Mouse (Mus musculus): ENCODE data around the gene Avpr2.

Gene Avpr2

DNA sequence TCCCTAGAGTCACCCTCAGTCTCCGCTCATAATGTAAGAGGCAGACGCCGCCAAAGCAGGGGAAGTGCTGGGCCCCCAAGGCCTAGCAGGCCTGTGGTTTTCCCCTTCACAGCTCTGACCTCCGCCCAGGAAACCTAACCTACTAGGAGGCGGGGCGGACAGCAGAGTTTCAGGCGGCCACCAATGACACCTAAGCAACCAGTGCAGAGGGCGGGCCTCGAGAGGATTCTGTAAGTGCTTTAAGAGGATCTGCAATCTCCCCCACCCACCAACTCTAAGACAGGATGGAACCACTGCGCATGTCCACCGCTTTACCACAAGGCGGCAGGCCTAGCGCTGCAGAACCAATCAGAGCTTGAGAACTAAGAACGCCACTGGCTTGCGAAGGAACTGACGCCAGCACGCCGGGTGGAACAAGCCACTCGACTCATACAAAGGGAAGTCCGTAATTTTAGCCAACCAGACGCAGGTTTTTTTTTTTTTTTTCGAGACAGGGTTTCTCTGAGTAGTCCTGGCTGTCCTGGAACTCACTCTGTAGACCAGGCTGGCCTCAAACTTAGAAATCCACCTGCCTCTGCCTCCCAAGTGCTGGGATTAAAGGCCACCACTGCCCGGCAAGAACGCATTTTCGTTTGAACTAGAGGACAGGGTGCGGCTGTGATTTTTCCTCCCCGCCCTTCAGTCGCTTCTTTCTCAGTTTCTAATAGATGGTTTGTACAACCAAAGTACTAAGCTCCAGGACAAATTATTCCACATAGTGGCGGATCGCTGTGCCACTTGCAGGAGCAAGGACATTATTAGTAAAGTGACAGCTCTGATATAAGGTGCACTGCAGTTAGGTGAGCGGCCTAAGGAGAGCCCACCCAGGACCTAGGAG lies 23.2 kb downstream of the Avpr2 start:
- intact Hi-C loops (cut with DNase I): no loop called here

DNA sequence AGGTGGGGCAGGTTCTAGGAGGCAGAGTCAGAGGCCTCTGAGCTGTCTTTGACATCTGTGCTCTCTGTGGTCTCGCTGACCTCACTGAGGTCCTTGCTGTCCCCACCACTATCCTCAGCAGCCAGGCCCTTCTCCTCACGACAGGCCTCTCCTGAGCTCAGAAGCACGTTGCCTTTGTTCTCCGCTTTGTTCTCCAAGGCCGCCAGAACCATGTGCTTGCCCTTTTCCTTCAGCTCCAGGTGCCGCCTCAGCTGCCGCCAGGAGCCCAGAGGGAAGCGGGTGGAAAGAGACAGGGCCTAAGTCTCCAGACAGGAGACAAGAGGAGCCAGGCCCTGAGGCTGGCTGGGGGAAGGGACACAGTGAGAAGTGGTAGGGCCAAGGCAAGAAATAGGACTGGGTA lies 25.0 kb downstream of the Avpr2 start:
- intact Hi-C loops (cut with DNase I): no loop called here

DNA sequence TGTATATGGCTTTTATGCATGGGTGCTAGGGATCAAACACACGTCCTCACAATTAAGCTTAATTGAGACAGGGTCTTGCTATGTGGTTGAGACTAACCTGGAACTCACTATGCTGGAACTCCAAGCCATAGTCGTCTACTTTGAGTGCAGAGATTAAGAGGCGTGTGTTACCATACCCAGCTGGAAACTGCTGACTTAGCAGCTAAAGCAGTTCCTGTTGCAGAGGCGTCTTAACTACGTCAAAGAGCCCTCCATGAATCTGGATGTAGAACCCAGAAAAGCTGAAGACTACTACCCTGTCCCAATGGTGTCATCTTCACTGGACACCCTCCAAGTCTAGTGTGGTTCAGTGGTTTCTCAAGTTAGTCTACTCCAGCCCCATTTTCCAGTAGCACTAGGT lies 26.7 kb downstream of the Avpr2 start:
- intact Hi-C loops (cut with DNase I): no loop called here

DNA sequence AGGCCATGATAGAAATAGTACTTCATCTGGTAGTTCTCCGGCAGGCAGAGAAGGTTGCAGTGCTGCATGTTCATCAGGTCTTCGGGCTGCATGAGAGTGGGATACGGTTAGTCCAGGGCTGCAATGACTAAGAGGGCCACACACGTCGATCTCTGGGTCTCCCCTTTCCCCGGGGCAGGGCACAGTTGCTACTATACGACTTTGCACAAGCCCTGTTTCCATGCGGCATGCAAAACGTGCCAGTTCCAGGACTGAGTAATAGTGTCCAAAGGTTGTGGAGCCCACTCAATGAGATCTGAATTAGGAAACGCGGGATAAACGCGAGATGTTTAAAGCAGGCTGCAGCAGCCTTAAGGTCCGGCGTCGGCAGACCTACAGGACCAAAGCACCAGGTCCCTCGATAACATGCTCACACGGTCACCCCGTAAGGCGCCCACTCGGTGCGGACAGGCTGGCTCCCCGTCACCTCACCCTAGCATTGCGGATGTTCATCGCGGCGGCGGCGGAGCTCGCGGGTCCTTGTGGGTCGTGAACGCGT lies 29.5 kb downstream of the Avpr2 start:
- intact Hi-C loops (cut with DNase I): no loop called here

DNA sequence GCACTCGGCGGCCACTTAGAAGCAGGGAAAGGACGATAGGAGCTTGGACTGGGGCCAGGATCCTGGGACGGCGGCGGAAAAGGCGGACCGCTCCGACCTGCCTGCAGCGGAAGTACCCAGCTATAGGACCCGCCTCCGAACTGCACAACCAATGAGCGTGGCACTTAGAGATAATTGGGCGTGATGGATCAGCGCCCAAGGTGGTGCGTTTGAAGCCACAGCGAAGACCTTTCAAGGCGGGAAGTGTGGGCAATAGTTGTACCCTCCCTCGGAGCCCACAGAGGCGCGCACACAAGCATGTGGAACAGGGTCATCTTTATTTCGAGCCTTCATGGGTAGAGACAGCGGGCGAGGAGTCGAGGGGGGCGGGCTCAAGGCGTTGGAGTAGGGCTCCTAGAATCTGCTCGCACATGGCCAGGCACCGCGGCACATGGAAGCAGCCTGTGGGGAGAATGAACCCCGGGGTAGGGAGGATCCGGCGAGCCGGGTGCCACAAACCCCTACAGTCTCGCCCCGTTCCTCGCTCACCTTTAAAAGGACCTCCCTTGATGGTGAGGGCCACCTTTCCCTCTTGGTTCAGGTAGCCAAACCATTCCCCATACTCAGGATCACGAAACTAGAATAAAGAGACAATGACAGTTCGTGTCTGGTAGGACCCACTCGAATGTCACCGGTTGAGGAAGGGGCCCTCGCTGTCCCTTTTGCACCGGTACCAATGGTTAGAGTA lies 30.1 kb downstream of the Avpr2 start, which contains the start of the genes Arhgap4 and Naa10:
Arhgap4 (minus strand) TSS at position 48 of the 727 bp plus-strand sequence.
Naa10 (minus strand) TSS at position 122 of the 727 bp plus-strand sequence.
- intact Hi-C loops (cut with DNase I): no loop called here

DNA sequence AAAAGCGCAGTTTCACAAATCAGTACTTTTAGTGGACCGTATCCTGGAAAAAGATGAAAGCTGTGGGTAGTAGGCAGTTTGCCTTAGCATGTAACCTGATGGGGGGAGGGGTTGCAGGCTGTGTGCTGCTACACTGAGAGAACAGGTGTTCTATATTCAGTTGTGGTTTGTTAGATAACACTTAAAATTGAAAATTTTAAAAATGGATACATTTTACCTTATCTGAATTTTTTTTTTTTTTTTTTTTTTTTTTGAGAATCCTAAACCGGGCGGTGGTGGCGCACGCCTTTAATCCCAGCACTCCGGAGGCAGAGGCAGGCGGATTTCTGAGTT lies 30.6 kb downstream of the Avpr2 start:
- intact Hi-C loops (cut with DNase I): no loop called here

DNA sequence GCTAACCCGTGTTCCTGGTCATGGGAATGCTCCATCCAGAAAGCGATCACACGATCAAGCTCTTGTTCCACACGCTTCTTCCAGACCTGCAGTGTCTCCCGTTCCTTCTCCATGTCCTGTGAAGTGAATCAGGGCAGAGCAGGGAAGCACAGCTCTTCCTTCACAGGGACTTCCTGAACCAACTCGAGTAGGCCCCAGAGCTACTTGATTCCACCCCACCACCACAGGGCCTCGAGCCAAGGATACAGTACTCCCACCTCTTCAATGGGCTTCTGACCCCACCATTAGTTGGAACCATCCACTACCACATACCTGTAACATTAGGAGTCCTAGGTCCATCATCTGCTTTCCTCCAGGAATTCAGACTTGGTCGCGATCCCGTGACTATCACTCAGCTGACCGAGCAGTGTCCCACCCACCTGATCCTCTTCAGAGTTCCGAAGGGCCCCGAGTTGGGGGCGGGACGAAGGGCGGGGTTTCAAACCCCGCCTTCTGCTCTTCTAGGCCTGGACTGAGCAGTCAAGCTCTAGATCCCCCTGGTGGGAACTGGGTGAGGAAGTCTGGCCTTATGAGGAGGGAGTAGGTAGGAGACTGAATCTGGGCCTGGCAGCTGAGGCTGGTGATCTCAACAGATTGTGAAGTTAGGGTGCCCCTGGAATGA lies 38.6 kb downstream of the Avpr2 start, which contains the start of gene Renbp:
Renbp (minus strand) TSS at position 449 of the 661 bp plus-strand sequence.
- intact Hi-C loops (cut with DNase I): no loop called here

DNA sequence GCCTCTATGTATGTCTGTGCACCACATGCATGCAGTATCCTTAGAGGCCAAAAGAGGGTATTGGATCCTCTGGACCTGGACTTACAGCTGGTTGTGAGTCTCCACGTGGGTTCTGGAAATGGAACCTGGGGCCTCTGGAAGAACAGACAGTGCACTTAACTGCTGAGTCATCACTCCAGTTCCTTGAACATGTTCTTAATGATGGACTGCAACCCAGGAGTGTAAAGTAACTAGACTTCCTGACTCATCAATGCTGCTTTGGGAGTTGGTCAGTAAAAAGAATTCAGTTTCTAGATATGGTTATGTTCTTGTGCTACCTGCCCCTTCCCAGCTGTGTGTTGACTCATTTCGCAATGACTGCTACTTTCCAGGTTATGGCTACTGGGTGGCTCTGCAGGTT lies 40.0 kb downstream of the Avpr2 start:
- intact Hi-C loops (cut with DNase I): no loop called here

DNA sequence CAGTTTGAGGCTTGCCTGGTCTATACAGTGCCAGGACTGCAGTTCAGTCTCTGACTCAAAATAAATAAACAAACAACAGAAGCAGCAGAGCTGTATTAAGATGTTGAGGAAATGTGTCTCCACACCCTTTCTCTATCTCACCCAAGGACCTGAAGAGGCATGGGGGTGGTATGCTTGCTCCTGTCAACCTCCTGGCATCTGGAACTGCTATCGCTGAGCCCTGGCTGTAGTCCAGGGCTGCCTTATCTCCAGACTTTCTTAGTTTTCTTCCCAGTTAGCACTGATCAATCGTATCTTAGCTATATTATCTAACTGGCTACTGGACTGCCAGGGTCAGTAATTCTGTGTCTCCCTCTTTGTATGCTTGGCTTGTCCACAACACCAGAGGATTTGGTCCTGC lies 50.0 kb downstream of the Avpr2 start:
- intact Hi-C loops (cut with DNase I): no loop called here

DNA sequence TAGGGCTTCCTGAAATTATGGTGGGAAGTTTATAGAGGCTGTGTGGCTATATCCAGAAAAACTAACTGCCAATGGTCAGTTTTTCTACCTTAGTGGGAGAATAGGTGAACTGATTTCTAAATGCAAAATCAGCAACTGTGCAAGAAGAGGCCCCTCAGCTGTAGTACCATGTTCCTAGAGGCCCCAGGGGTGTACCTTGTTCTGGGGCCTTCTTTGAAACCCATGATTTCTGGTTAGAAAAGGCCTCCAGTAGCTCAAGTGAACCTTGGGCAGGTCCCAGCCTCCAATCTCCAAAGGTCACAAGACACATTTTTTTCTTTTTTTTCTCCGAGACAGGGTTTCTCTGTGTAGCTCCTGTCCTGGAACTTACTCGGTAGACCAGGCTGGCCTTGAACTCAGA lies 50.4 kb downstream of the Avpr2 start:
- intact Hi-C loops (cut with DNase I): no loop called here

Measured in adrenal gland (tissue).